Mouse (Mus musculus) megakaryocyte, embryonic 14.5 days (primary cell): Measurements from ENCODE around the gene Sv2b.

Source experiments
- FLI1 ChIP-seq: IDR thresholded peaks from 2 replicates; pipeline ENCODE4 v1.6.1; 2012; ENCODE audit warnings: low read length, inconsistent platforms, mixed read lengths
- GATA1 ChIP-seq: IDR thresholded peaks from 3 replicates; pipeline ENCODE4 v1.6.1; 2012; ENCODE audit warnings: mixed read lengths, low read length, inconsistent platforms, borderline replicate concordance

DNA sequence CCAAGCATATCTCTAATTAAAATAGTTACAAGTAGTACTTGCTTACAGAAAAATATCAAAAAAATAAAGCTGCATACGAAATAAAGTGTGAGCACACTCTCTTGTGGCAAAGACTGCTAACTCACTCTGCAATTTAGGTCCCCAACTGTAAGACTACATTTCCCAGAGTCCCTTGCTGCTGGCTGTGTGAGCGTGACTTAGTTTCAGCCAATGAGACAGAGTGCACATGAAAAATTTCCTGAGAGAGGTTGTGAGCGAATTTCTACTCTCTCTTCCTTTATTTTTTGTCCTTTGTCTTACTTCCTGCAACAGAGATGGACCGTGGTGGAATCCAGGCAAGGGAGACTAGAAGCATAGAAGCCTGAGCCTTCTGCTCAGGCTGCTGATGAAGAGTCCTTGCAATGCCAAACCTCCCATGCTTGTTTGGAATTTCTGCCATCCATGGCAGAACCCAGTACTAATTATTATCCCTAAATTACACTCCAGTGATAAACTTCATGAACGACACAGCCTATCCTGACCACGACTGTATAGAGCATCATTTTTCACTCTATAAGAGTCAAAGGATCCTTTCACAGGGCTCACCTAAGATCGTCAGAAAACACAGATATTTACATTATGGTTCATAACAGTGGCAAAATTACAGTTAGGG lies 190.9 kb downstream of the Sv2b start:
- no peak for TF ChIP-seq GATA1
- no peak for TF ChIP-seq FLI1
